Comparison of ENCODE assay signal across 11 mouse cellular contexts in the genomic region with DNA sequence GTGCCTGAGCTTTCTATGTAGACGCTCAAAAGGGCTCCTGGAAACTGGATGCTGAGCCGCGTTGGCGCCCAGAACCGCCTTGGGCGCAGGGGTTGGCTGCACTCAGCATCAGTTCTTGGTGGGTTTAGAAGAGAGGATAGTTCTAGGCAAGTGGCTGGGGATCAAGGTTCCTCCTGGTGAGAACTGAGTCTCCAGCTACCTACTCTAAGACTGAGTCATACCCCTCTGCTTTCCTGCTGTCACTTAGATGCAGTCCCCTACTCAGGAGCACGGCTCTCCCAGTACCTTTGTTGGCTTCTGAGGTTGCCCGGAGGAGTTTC. TPM values are rescaled to one million over a fixed set of nuclear protein-coding genes. Genes with fewer than 3 reads are reported as not detected.
DNase-seq lines count a peak whose midpoint lies in the region; ATAC-seq and TF ChIP-seq lines count a peak whose summit lies in the region.
"Had no signal": no experiment of that assay in that cellular context is flagged by ENCODE, and none has a peak within 500 bp of the region (broad histone marks: within the 10 kb centered on the region; RNA-seq: fewer than 3 reads in every experiment).

No protein-coding gene starts in this region.

- H3K4me3 ChIP-seq in heart, postnatal 0 days (ENCODE audit: low read depth, low read length): peak overlapping the region; percentile 44
- peak overlapping the region; percentile 33; the same call in 1 of the 2 replicates for H3K4me3 ChIP-seq in cortical plate, adult 2 months (ENCODE audit: insufficient read depth, low read length)
- peak overlapping the region; percentile 49 for H3K4me3 ChIP-seq in hindbrain, embryonic 16.5 days (ENCODE audit: low read length)
- H3K4me3 ChIP-seq in midbrain, embryonic 16.5 days (ENCODE audit: low read depth, low read length): peak overlapping the region; percentile 44

- ATAC-seq in heart, postnatal 0 days (ENCODE audit: insufficient read depth, low read depth): no peak
- ATAC-seq in hindbrain, embryonic 16.5 days: 0 out of 2 replicates have a peak, but pooled peaks have one; percentile 24
- ATAC-seq in midbrain, embryonic 16.5 days: peak; percentile 36; the same call in 1 of the 2 replicates

- peaks cover 50% of the 10 kb centered on the region for H3K27me3 ChIP-seq in heart, postnatal 0 days (ENCODE audit: control insufficient read depth, insufficient read depth, low read length)
- H3K27me3 ChIP-seq in hindbrain, embryonic 16.5 days (replicated peaks; ENCODE audit: control insufficient read depth, insufficient read depth, low read length): peaks cover 33% of the 10 kb centered on the region
- H3K27me3 ChIP-seq in midbrain, embryonic 16.5 days (ENCODE audit: control insufficient read depth, insufficient read depth, low read depth, low read length): peaks cover 39% of the 10 kb centered on the region

- H3K9me3 ChIP-seq in heart, postnatal 0 days (replicated peaks; ENCODE audit: control insufficient read depth, low read length): no peaks in the 10 kb centered on the region
- H3K9me3 ChIP-seq in hindbrain, embryonic 16.5 days (ENCODE audit: control insufficient read depth, low read length): no peaks in the 10 kb centered on the region
- no peaks in the 10 kb centered on the region for H3K9me3 ChIP-seq in midbrain, embryonic 16.5 days (replicated peaks; ENCODE audit: control insufficient read depth, low read length, poor library complexity, severe bottlenecking)
- H3K9me3 ChIP-seq: G1E had no signal

- H3K9ac ChIP-seq in heart, postnatal 0 days (replicated peaks; ENCODE audit: low read depth, low read length): no peak overlapping the region
- peak overlapping the region; percentile 63 for H3K9ac ChIP-seq in hindbrain, embryonic 16.5 days (ENCODE audit: low read depth, low read length)
- H3K9ac ChIP-seq in midbrain, embryonic 16.5 days (ENCODE audit: low read depth, low read length): 0 out of 2 replicates have a peak overlapping the region, but pooled peaks have one; percentile 59

- no peak for TF ChIP-seq CTCF in heart, postnatal 0 days (IDR thresholded peaks at IDR 0.05; ENCODE audit: low read depth)
- no peak for TF ChIP-seq CTCF in cortical plate, adult 2 months (IDR thresholded peaks at IDR 0.05; ENCODE audit: extremely low read depth, insufficient read depth, low read length)

- intact Hi-C loops in heart, postnatal 10 days (cut with DNase I): loop anchor here (2.0 kb wide), 1 partner anchor 117 kb away; no protein-coding TSS in a partner anchor

- H3K4me2 ChIP-seq in heart, postnatal 0 days (ENCODE audit: low read depth, low read length): peak overlapping the region; percentile 63
- H3K4me2 ChIP-seq in hindbrain, embryonic 16.5 days (ENCODE audit: low read length): peak overlapping the region; percentile 83
- H3K4me2 ChIP-seq in midbrain, embryonic 16.5 days (ENCODE audit: low read length): peak overlapping the region; percentile 81

- no peak for TF ChIP-seq EP300 in heart, postnatal 0 days (IDR thresholded peaks at IDR 0.05; ENCODE audit: low read depth)

- H3K36me3 ChIP-seq in heart, postnatal 0 days (replicated peaks; ENCODE audit: control insufficient read depth, insufficient read depth, low read length): no peaks in the 10 kb centered on the region
- no peaks in the 10 kb centered on the region for H3K36me3 ChIP-seq in hindbrain, embryonic 16.5 days (ENCODE audit: control insufficient read depth, insufficient read depth, low read length)
- no peaks in the 10 kb centered on the region for H3K36me3 ChIP-seq in midbrain, embryonic 16.5 days (ENCODE audit: control insufficient read depth, insufficient read depth, low read length)
- H3K36me3 ChIP-seq: G1E had no signal

- no peak for TF ChIP-seq POLR2A in cortical plate, adult 2 months (IDR thresholded peaks at IDR 0.05; ENCODE audit: extremely low read depth, insufficient read depth, low read length)

- H3K4me1 ChIP-seq in heart, postnatal 0 days (ENCODE audit: control insufficient read depth, insufficient read depth): no peaks in the 10 kb centered on the region
- peaks cover 1% of the 10 kb centered on the region; the same call in 1 of the 2 replicates for H3K4me1 ChIP-seq in cortical plate, adult 2 months (ENCODE audit: control insufficient read depth, insufficient read depth, low read length)
- H3K4me1 ChIP-seq in hindbrain, embryonic 16.5 days (ENCODE audit: control insufficient read depth, insufficient read depth, low read depth, low read length): peaks cover 24% of the 10 kb centered on the region
- peaks cover 19% of the 10 kb centered on the region; the same call in 1 of the 2 replicates for H3K4me1 ChIP-seq in midbrain, embryonic 16.5 days (ENCODE audit: control insufficient read depth, insufficient read depth, low read length)

- 10% methylated on average over 8 of the region's 8 CpGs for whole genome bisulfite sequencing in heart, postnatal 0 days
- under 1% methylated on average over 8 of the region's 8 CpGs for WGBS in hindbrain, embryonic 16.5 days
- WGBS in midbrain, embryonic 16.5 days: 3% methylated on average over 8 of the region's 8 CpGs

- no peak overlapping the region for H3K27ac ChIP-seq in heart, postnatal 0 days (ENCODE audit: low read depth)
- H3K27ac ChIP-seq in cortical plate, adult 2 months (ENCODE audit: insufficient read depth, low read length): no peak overlapping the region
- H3K27ac ChIP-seq in hindbrain, embryonic 16.5 days (ENCODE audit: low read depth, low read length): no peak overlapping the region
- H3K27ac ChIP-seq in midbrain, embryonic 16.5 days (ENCODE audit: low read length): no peak overlapping the region

- DNase-seq in heart, postnatal 0 days (ENCODE audit: low spot score): no peak
- DNase-seq in heart, postnatal 10 days: no peak
- no peak for DNase-seq in gastrocnemius, adult 18-20 months (ENCODE audit: low spot score)
- no peak for DNase-seq in kidney, postnatal 4 days
- DNase-seq in layer of hippocampus, postnatal 14 days (ENCODE audit: low spot score in 2 of 2): no peak

RNA-seq across cellular contexts. Expression of a gene that starts 0.5 kb away (rescaled TPM):
- 1.8 TPM in 1 of 2 replicates, not detected in the other for total RNA-seq in heart, postnatal 0 days (2014; rRNA removed; ENCODE audit: low replicate concordance)
- 0.05 and 0.07 TPM in 2 replicates for polyA plus RNA-seq in heart, postnatal 0 days (2015; fragmentation: Nextera tagmentation; extraction: Ambion mirVana)
- total RNA-seq in heart, postnatal 10 days (2021): under 1 TPM; 0.12 to 0.17 TPM
- polyA plus RNA-seq in cortical plate, adult 2 months (2012; rRNA removed): 0.84 and 1.1 TPM in 2 replicates
- polyA plus RNA-seq in hindbrain, embryonic 16.5 days (2015; fragmentation: Nextera tagmentation; extraction: Ambion mirVana): 6.0 and 6.8 TPM in 2 replicates
- 2.6 and 3.5 TPM in 2 replicates for polyA plus RNA-seq in midbrain, embryonic 16.5 days (2015; fragmentation: Nextera tagmentation; extraction: Ambion mirVana)
- not detected for total RNA-seq in gastrocnemius, adult 18-20 months (2021)
- total RNA-seq in layer of hippocampus, postnatal 14 days (2021): 1 to 10 TPM; 5.9 to 7.1 TPM
- total RNA-seq: G1E had no signal
- polyA plus RNA-seq: G1E; small intestine, adult 2 months had no signal

RNA-seq across cellular contexts. Expression of a gene that starts 27.3 kb away (rescaled TPM):
- total RNA-seq in heart, postnatal 0 days (2014; rRNA removed; ENCODE audit: low replicate concordance): 5.4 and 6.4 TPM in 2 replicates
- polyA plus RNA-seq in heart, postnatal 0 days (2015; fragmentation: Nextera tagmentation; extraction: Ambion mirVana): 1.1 and 1.2 TPM in 2 replicates
- 10 to 100 TPM; 23.2 to 24.0 TPM for total RNA-seq in heart, postnatal 10 days (2021)
- 0.10 and 0.15 TPM in 2 replicates for polyA plus RNA-seq in cortical plate, adult 2 months (2012; rRNA removed)
- 1.6 and 2.3 TPM in 2 replicates for polyA plus RNA-seq in hindbrain, embryonic 16.5 days (2015; fragmentation: Nextera tagmentation; extraction: Ambion mirVana)
- polyA plus RNA-seq in midbrain, embryonic 16.5 days (2015; fragmentation: Nextera tagmentation; extraction: Ambion mirVana): 1.1 and 1.5 TPM in 2 replicates
- 1 to 10 TPM; 1.4 to 1.9 TPM for total RNA-seq in gastrocnemius, adult 18-20 months (2021)
- total RNA-seq in layer of hippocampus, postnatal 14 days (2021): 1 to 10 TPM; 2.5 to 3.0 TPM
- polyA plus RNA-seq: G1E had no signal

RNA-seq across cellular contexts. Expression of a gene that starts 36.8 kb away (rescaled TPM):
- total RNA-seq in heart, postnatal 0 days (2014; rRNA removed; ENCODE audit: low replicate concordance): not detected in 2 replicates
- polyA plus RNA-seq in heart, postnatal 0 days (2015; fragmentation: Nextera tagmentation; extraction: Ambion mirVana): 0.12 and 0.18 TPM in 2 replicates
- not detected for total RNA-seq in heart, postnatal 10 days (2021)
- 0.04 and 0.08 TPM in 2 replicates for polyA plus RNA-seq in cortical plate, adult 2 months (2012; rRNA removed)
- 0.14 and 0.24 TPM in 2 replicates for polyA plus RNA-seq in hindbrain, embryonic 16.5 days (2015; fragmentation: Nextera tagmentation; extraction: Ambion mirVana)
- polyA plus RNA-seq in midbrain, embryonic 16.5 days (2015; fragmentation: Nextera tagmentation; extraction: Ambion mirVana): 0.06 TPM in 1 of 2 replicates, not detected in the other
- total RNA-seq in gastrocnemius, adult 18-20 months (2021): under 1 TPM in 1 of 2 experiments, not detected in 1; 0.11 TPM
- total RNA-seq in layer of hippocampus, postnatal 14 days (2021): not detected
- total RNA-seq: left cerebral cortex, adult 8-10 months had no signal
- polyA plus RNA-seq: G1E; small intestine, adult 2 months had no signal

RNA-seq across cellular contexts. Expression of a gene that starts 55.8 kb away (rescaled TPM):
- 11.2 and 25.5 TPM in 2 replicates for total RNA-seq in heart, postnatal 0 days (2014; rRNA removed; ENCODE audit: low replicate concordance)
- polyA plus RNA-seq in heart, postnatal 0 days (2015; fragmentation: Nextera tagmentation; extraction: Ambion mirVana): 24.7 and 25.8 TPM in 2 replicates
- total RNA-seq in heart, postnatal 10 days (2021): 10 to 100 TPM; 19.4 to 21.2 TPM
- 10.3 and 12.6 TPM in 2 replicates for polyA plus RNA-seq in cortical plate, adult 2 months (2012; rRNA removed)
- 14.1 and 14.3 TPM in 2 replicates for polyA plus RNA-seq in hindbrain, embryonic 16.5 days (2015; fragmentation: Nextera tagmentation; extraction: Ambion mirVana)
- polyA plus RNA-seq in midbrain, embryonic 16.5 days (2015; fragmentation: Nextera tagmentation; extraction: Ambion mirVana): 9.8 and 10.8 TPM in 2 replicates
- 10 to 100 TPM; 16.7 to 17.0 TPM for total RNA-seq in gastrocnemius, adult 18-20 months (2021)
- total RNA-seq in layer of hippocampus, postnatal 14 days (2021): 1 to 10 TPM; 8.5 to 9.4 TPM
